Mouse (Mus musculus) kidney, postnatal 25 days (tissue): ENCODE measurements around the gene Fbxo34.
A peak's percentile ranks its signal among the peaks of the same experiment; 100 is the strongest.

ENCODE experiments used
- DNase-seq, 2 experiments: peaks; one replicate each; pipeline ENCODE4 v3.0.0; 2021; ENCODE audit warnings: mixed read lengths in 2 of 2

Fbxo34 gene

GRCm38 (mm10) chr14:47472743-47473546 is 22.7 kb downstream of the Fbxo34 start:
- peak; percentile 49 to 76 for DNase-seq

GRCm38 (mm10) chr14:47473891-47474290 is 23.7 kb downstream of the Fbxo34 start:
- DNase-seq: peak; percentile 11 to 44

- no peak for DNase-seq
These were observed 24.5 kb downstream of the Fbxo34 start for GRCm38 (mm10) chr14:47474571-47475254.

- no peak for DNase-seq
These were observed 26.0 kb downstream of the Fbxo34 start for GRCm38 (mm10) chr14:47476266-47476665.

- DNase-seq: no peak
These were observed 27.5 kb downstream of the Fbxo34 start for GRCm38 (mm10) chr14:47477711-47478110.

GRCm38 (mm10) chr14:47482200-47482599 is 32.0 kb downstream of the Fbxo34 start:
- DNase-seq: no peak

GRCm38 (mm10) chr14:47483099-47483498 is 32.9 kb downstream of the Fbxo34 start:
- DNase-seq: no peak

GRCm38 (mm10) chr14:47488732-47489131 is 38.5 kb downstream of the Fbxo34 start:
- no peak for DNase-seq

GRCm38 (mm10) chr14:47489310-47490097 is 39.3 kb downstream of the Fbxo34 start:
- peak; percentile 32 to 45 for DNase-seq

GRCm38 (mm10) chr14:47490732-47491131 is 40.5 kb downstream of the Fbxo34 start:
- DNase-seq: no peak

GRCm38 (mm10) chr14:47493592-47494361 is 43.6 kb downstream of the Fbxo34 start:
- no peak for DNase-seq

GRCm38 (mm10) chr14:47495951-47496350 is 45.7 kb downstream of the Fbxo34 start:
- no peak for DNase-seq

GRCm38 (mm10) chr14:47497166-47497565 is 46.9 kb downstream of the Fbxo34 start:
- no peak for DNase-seq

GRCm38 (mm10) chr14:47498632-47499031 is 48.4 kb downstream of the Fbxo34 start:
- no peak for DNase-seq

GRCm38 (mm10) chr14:47504036-47504435 is 53.8 kb downstream of the Fbxo34 start:
- DNase-seq: no peak

- DNase-seq: no peak
These were observed 56.5 kb downstream of the Fbxo34 start for GRCm38 (mm10) chr14:47506676-47507075.

GRCm38 (mm10) chr14:47508035-47508434 is 57.8 kb downstream of the Fbxo34 start:
- DNase-seq: no peak

- DNase-seq: no peak
These were observed 60.0 kb downstream of the Fbxo34 start for GRCm38 (mm10) chr14:47510244-47510643.

GRCm38 (mm10) chr14:47513606-47514005 is 63.4 kb downstream of the Fbxo34 start:
- no peak for DNase-seq

- peak; percentile 42 to 72 for DNase-seq
These were observed 64.7 kb downstream of the Fbxo34 start for GRCm38 (mm10) chr14:47514816-47515453.

- DNase-seq: no peak
These were observed 65.4 kb downstream of the Fbxo34 start for GRCm38 (mm10) chr14:47515636-47516035.

GRCm38 (mm10) chr14:47516755-47517154 is 66.5 kb downstream of the Fbxo34 start:
- DNase-seq: no peak
